In the genomic region with DNA sequence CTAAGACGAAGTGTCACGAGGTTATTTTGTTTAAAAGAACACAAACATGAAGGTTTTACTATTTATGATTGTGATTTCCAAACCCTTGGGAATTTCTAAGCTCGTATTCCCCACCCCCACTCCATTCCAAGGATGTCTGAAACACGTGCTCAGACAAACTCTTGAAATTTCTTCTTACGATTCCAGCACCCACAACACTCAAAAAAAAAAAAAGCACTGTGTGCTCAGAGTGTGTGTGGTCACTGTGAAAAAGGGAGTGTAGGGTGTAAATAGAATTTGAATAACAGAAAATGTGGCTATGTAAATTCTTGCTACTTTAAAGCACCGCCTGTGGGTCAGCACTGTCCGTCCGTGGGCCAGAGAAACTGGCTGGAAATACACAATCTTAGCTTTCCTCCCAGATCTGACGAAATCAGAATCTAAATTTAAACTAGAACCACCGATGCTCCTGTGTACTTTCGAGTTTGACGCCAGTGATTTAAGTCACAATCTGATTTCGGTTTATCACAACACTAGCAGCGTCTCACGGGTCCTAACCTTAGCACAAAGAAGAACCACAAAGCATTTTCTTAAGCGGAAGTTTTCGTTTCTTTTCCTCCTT, we compare ENCODE assay signal across 8 mouse cellular contexts. TPM values are rescaled to one million over a fixed set of nuclear protein-coding genes. Genes with fewer than 3 reads are reported as not detected.
DNase-seq lines count a peak whose midpoint lies in the region; ATAC-seq and TF ChIP-seq lines count a peak whose summit lies in the region.

No protein-coding gene starts in this region.

- peak overlapping the region; percentile 84 for H3K4me3 ChIP-seq in liver, adult 2 months (ENCODE audit: insufficient read depth, low read depth, low read length)
- H3K4me3 ChIP-seq in hindbrain, embryonic 12.5 days: peak overlapping the region; percentile 58
- H3K4me3 ChIP-seq in lung, postnatal 0 days (ENCODE audit: low read depth, low read length): peak overlapping the region; percentile 64
- peak overlapping the region; percentile 59 for H3K4me3 ChIP-seq in stomach, postnatal 0 days (ENCODE audit: low read depth, low read length)

- 0 out of 2 replicates have a peak, but pooled peaks cover 2% of the 10 kb centered on the region for H3K4me1 ChIP-seq in liver, adult 2 months (ENCODE audit: control insufficient read depth, insufficient read depth, low read length)
- H3K4me1 ChIP-seq in hindbrain, embryonic 12.5 days: no peaks in the 10 kb centered on the region
- H3K4me1 ChIP-seq in lung, postnatal 0 days (ENCODE audit: insufficient read depth, low read depth, low read length): no peaks in the 10 kb centered on the region
- no peaks in the 10 kb centered on the region for H3K4me1 ChIP-seq in stomach, postnatal 0 days (replicated peaks; ENCODE audit: control insufficient read depth, insufficient read depth)

- H3K9ac ChIP-seq in liver, adult 2 months (ENCODE audit: low read depth, low read length): peak overlapping the region; percentile 81
- peak overlapping the region; percentile 74 for H3K9ac ChIP-seq in hindbrain, embryonic 12.5 days
- peak overlapping the region; percentile 74 for H3K9ac ChIP-seq in lung, postnatal 0 days (replicated peaks; ENCODE audit: low read depth)
- peak overlapping the region; percentile 79 for H3K9ac ChIP-seq in stomach, postnatal 0 days (ENCODE audit: low read length)

- DNase-seq in liver, adult 2 months (ENCODE audit: extremely low read depth, low read depth, low spot score): peak; percentile 57
- DNase-seq in liver: no peak
- peak; percentile 11 for DNase-seq in c-Kit-positive CD71-positive TER-119-positive erythroid progenitor cells, embryonic 14.5 days (ENCODE audit: low spot score)
- DNase-seq in lung, postnatal 0 days (ENCODE audit: low spot score): peak; percentile 57
- DNase-seq in stomach, postnatal 0 days (ENCODE audit: low spot score): no peak
- DNase-seq in adrenal gland, adult 8-10 months: no peak
- DNase-seq in left cerebral cortex, adult 9 months (ENCODE audit: low spot score in 2 of 2): no peak

- H3K79me2 ChIP-seq in liver, adult 2 months (ENCODE audit: control insufficient read depth, insufficient read depth, low read length): peaks cover 4% of the 10 kb centered on the region; the same call in 1 of the 2 replicates

- H3K9me3 ChIP-seq in hindbrain, embryonic 12.5 days (replicated peaks): no peaks in the 10 kb centered on the region
- H3K9me3 ChIP-seq in lung, postnatal 0 days (ENCODE audit: low read length): no peaks in the 10 kb centered on the region
- H3K9me3 ChIP-seq in stomach, postnatal 0 days (ENCODE audit: control insufficient read depth, low read length): no peaks in the 10 kb centered on the region

- under 1% methylated on average over 17 of the region's 17 CpGs for WGBS in liver, adult 2 months
- 27% methylated on average over 17 of the region's 17 CpGs for WGBS in hindbrain, embryonic 12.5 days
- 12% methylated on average over 17 of the region's 17 CpGs for WGBS in lung, postnatal 0 days
- 11% methylated on average over 17 of the region's 17 CpGs for WGBS in stomach, postnatal 0 days

- H3K36me3 ChIP-seq in liver, adult 2 months (ENCODE audit: control insufficient read depth, insufficient read depth, low read length): no peaks in the 10 kb centered on the region
- no peaks in the 10 kb centered on the region for H3K36me3 ChIP-seq in hindbrain, embryonic 12.5 days
- H3K36me3 ChIP-seq in lung, postnatal 0 days (ENCODE audit: insufficient read depth, low read length): no peaks in the 10 kb centered on the region
- H3K36me3 ChIP-seq in stomach, postnatal 0 days (ENCODE audit: control insufficient read depth, insufficient read depth, low read length): no peaks in the 10 kb centered on the region

- H3K4me2 ChIP-seq in hindbrain, embryonic 12.5 days (replicated peaks): peak overlapping the region; percentile 46
- H3K4me2 ChIP-seq in lung, postnatal 0 days (replicated peaks; ENCODE audit: low read depth, low read length): peak overlapping the region; percentile 44
- peak overlapping the region; percentile 49 for H3K4me2 ChIP-seq in stomach, postnatal 0 days (replicated peaks; ENCODE audit: low read depth)

- TF ChIP-seq CTCF in liver, adult 2 months (IDR thresholded peaks at IDR 0.05; ENCODE audit: low read depth, low read length): no peak
- no peak for TF ChIP-seq CTCF in lung, postnatal 0 days (IDR thresholded peaks at IDR 0.05)
- no peak for TF ChIP-seq CTCF in stomach, postnatal 0 days (IDR thresholded peaks at IDR 0.05; ENCODE audit: low read depth)

- TF ChIP-seq POLR2A in liver, adult 2 months (IDR thresholded peaks at IDR 0.05; ENCODE audit: extremely low read depth, insufficient read depth, low read length): no peak

- H3K27me3 ChIP-seq in liver, adult 2 months (ENCODE audit: control insufficient read depth, insufficient read depth, low read length): no peaks in the 10 kb centered on the region
- H3K27me3 ChIP-seq in hindbrain, embryonic 12.5 days: no peaks in the 10 kb centered on the region
- H3K27me3 ChIP-seq in lung, postnatal 0 days (replicated peaks; ENCODE audit: insufficient read depth, low read length): no peaks in the 10 kb centered on the region
- no peaks in the 10 kb centered on the region for H3K27me3 ChIP-seq in stomach, postnatal 0 days (ENCODE audit: control insufficient read depth, insufficient read depth, low read length)

- H3K27ac ChIP-seq in liver, adult 2 months (replicated peaks; ENCODE audit: insufficient read depth, low read depth, low read length): peak overlapping the region; percentile 91
- peak overlapping the region; percentile 91 for H3K27ac ChIP-seq in hindbrain, embryonic 12.5 days
- H3K27ac ChIP-seq in lung, postnatal 0 days (ENCODE audit: low read length): peak overlapping the region; percentile 93
- H3K27ac ChIP-seq in stomach, postnatal 0 days (replicated peaks): peak overlapping the region; percentile 94

- peak; percentile 23; the same call in 1 of the 2 replicates for ATAC-seq in hindbrain, embryonic 12.5 days (ENCODE audit: low FRiP score)
- peak; percentile 62 for ATAC-seq in lung, postnatal 0 days
- peak; percentile 36 for ATAC-seq in stomach, postnatal 0 days (ENCODE audit: low FRiP score, low TSS enrichment)

- peak; percentile 37; the same call in 1 of the 2 replicates for TF ChIP-seq EP300 in lung, postnatal 0 days (IDR thresholded peaks at IDR 0.05)
- TF ChIP-seq EP300 in stomach, postnatal 0 days (optimal IDR thresholded peaks at IDR 0.05): no peak

RNA-seq across cellular contexts. Expression of a gene that starts 0.8 kb away (rescaled TPM):
- total RNA-seq in liver, adult 2 months (2014; rRNA removed): 3.8 and 4.7 TPM in 2 replicates
- polyA plus RNA-seq in liver, adult 2 months (2012; rRNA removed): 5.5 and 6.3 TPM in 2 replicates
- polyA plus RNA-seq in hindbrain, embryonic 12.5 days (2016; fragmentation: Nextera tagmentation; extraction: Ambion mirVana): 30.1 and 30.3 TPM in 2 replicates
- polyA plus RNA-seq in lung, postnatal 0 days (2015; fragmentation: Nextera tagmentation; extraction: Ambion mirVana): 8.8 and 10.8 TPM in 2 replicates
- 8.3 and 9.0 TPM in 2 replicates for polyA plus RNA-seq in stomach, postnatal 0 days (2015; fragmentation: Nextera tagmentation; extraction: Ambion mirVana)
- total RNA-seq in adrenal gland, adult 8-10 months (2022): 10 to 100 TPM; 24.1 to 27.7 (median 26.0) TPM

RNA-seq across cellular contexts. Expression of a gene that starts 28.9 kb away (rescaled TPM):
- total RNA-seq in liver, adult 2 months (2014; rRNA removed): 1.3 TPM in 2 replicates
- polyA plus RNA-seq in liver, adult 2 months (2012; rRNA removed): 0.12 TPM in 1 of 2 replicates, not detected in the other
- polyA plus RNA-seq in hindbrain, embryonic 12.5 days (2016; fragmentation: Nextera tagmentation; extraction: Ambion mirVana): 4.6 and 5.0 TPM in 2 replicates
- polyA plus RNA-seq in lung, postnatal 0 days (2015; fragmentation: Nextera tagmentation; extraction: Ambion mirVana): 1.6 and 2.7 TPM in 2 replicates
- polyA plus RNA-seq in stomach, postnatal 0 days (2015; fragmentation: Nextera tagmentation; extraction: Ambion mirVana): 1.0 and 1.1 TPM in 2 replicates
- total RNA-seq in adrenal gland, adult 8-10 months (2022): 1 to 10 TPM in 1 of 4 experiments, under 1 TPM in 1, not detected in 2; 0.14 to 1.0 TPM

Comparison
In these comparisons a context has a peak if more than half of its experiments do, and no peak if none do; other contexts are left out.
1. DNase-seq: peak in liver, adult 2 months (single experiment), c-Kit-positive CD71-positive TER-119-positive erythroid progenitor cells, embryonic 14.5 days (single experiment) and lung, postnatal 0 days (single experiment); none in liver (single experiment), stomach, postnatal 0 days (single experiment), adrenal gland, adult 8-10 months (single experiment) and left cerebral cortex, adult 9 months (0 of 2).
2. Peak in every context shown above with its lines, with median percentiles within 50 percentile points of each other: H3K27ac ChIP-seq, H3K4me3 ChIP-seq, H3K9ac ChIP-seq, ATAC-seq and H3K4me2 ChIP-seq.